ENCODE assay signal across 19 mouse cellular contexts in the genomic region with DNA sequence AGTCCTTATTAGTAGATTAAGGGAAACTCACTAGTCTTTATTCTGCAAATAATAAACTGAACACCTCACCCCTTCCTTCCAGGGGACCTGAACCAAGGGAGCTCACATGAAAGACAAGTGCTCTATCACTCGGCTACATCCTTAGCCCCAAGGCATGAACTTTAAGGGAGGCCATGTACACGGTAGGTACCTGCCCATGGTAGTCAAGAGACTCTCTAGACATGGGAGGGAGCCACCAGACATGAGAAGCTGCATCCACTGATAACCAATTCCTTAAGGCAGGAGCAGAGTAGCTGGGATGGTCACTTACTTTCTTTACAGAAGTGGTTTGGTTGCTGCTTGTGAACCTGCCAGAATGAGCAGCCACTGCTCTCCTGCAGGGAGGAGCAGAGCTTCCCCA.
"Had no signal": no experiment of that assay in that cellular context is flagged by ENCODE, and none has a peak within 500 bp of the region (broad histone marks: within the 10 kb centered on the region; RNA-seq: fewer than 3 reads in every experiment).

No protein-coding gene starts in this region.

- H3K27me3 ChIP-seq: kidney, embryonic 15.5 days; limb, embryonic 13.5 days had no signal

- H3K9ac ChIP-seq: kidney, embryonic 15.5 days; limb, embryonic 13.5 days had no signal

- H3K9me3 ChIP-seq: kidney, embryonic 15.5 days; limb, embryonic 10.5 days; limb, embryonic 13.5 days had no signal

- H3K4me2 ChIP-seq: kidney, embryonic 15.5 days; limb, embryonic 13.5 days; midbrain, embryonic 11.5 days had no signal

- H3K4me1 ChIP-seq: limb, embryonic 10.5 days; limb, embryonic 13.5 days had no signal

- H3K27ac ChIP-seq: kidney, embryonic 15.5 days; limb, embryonic 10.5 days; limb, embryonic 13.5 days; stomach, postnatal 0 days had no signal

- H3K4me3 ChIP-seq: kidney, embryonic 15.5 days; limb, embryonic 10.5 days; limb, embryonic 13.5 days had no signal

- DNase-seq: kidney, adult 11 months; kidney, adult 8-10 months; kidney, postnatal 10 days; kidney, postnatal 36 days; lung, adult 2 months; lung, postnatal 14 days; lung, postnatal 4 days; midbrain, embryonic 14.5 days; right cerebral cortex, adult 18-20 months; right cerebral cortex, postnatal 14 days; right cerebral cortex, postnatal 4 days; thymus, adult 2 months; thymus, postnatal 14 days; thymus, postnatal 4 days had no signal
